Mouse (Mus musculus) left cerebral cortex, adult 2 months (tissue): Measurements from ENCODE around the gene Pygo2. TPM values are rescaled to one million over a fixed set of nuclear protein-coding genes. Genes with fewer than 3 reads are reported as not detected.

Experiments
- DNase-seq, 2 experiments: peaks; one replicate each; pipeline ENCODE4 v3.0.0; 2021 to 2022; ENCODE audit warnings: low spot score in 2 of 2, mixed read lengths in 1 of 2; ENCODE audit errors: extremely low spot score in 1 of 2
- H3K27ac ChIP-seq: fragments of 200-600 bp; 2 replicates; pipeline ENCODE4 v1.8.1; 2022
- H3K4me3 ChIP-seq: fragments of 200-600 bp; 2 replicates; pipeline ENCODE4 v1.8.1; 2022
- CTCF ChIP-seq: fragments of 200-600 bp; IDR thresholded peaks from 2 replicates; pipeline ENCODE4 v1.8.1; 2022; ENCODE audit warnings: antibody characterized with exemption, mild to moderate bottlenecking, moderate library complexity
- intact Hi-C: fragments of 180-260 bp; cut with DNase I; formaldehyde crosslinking; loops from one replicate; pipeline ENCODE4 v1.15.1; 2025
- total RNA-seq, 2 experiments: library from RNA; stranded (reverse); gene quantifications; 2 replicates each; pipeline ENCODE4 v1.2.3; 2021

The Pygo2 gene
- total RNA-seq, 2 experiments from 2014 or later = 51.0 to 54.5 TPM

DNA sequence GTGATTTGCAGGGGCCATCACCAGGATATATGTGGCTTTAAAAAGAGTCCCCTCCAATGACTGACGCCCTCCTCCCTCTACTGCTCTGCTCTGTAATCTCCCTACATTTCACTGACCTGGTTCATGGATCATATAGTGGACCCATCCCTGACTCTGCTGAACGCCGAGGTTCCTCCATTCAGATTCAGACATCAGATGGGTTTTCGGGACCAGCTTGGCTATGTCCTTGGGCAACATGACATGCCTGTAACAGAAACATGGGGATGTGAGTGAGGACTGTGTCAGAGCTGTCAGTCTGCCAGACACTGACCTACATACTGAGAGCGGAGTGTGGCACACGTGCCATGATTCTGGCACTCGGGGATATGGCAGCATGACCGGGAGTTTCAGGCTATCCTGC lies 13.9 kb upstream of the Pygo2 start:
- H3K4me3 ChIP-seq = no peak overlapping the region
- no peak for DNase-seq
- H3K27ac ChIP-seq = no peak overlapping the region
- intact Hi-C loops = no loop called here
- no peak for TF ChIP-seq CTCF

DNA sequence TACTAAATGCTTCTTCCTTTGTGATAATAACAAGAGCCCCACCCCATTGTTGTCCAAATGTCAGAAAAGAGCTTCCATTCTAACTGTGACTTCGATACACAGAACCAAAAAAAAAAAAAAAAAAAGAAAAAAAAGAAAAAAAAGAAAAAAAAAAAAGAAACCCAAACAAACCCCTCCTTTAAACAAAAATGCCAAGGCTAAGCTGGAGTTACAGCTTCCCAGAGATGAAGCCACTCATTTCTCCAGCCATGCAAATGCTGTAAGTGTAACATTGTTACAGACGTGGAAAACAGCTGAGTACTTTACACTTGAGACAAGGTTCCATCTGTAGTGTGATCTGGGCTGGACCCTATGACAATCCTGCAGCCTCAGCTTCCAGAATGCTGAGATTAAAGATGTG lies 12.9 kb upstream of the Pygo2 start:
- no peak for DNase-seq
- TF ChIP-seq CTCF = no peak
- H3K4me3 ChIP-seq = no peak overlapping the region
- intact Hi-C loops = no loop called here
- no peak overlapping the region for H3K27ac ChIP-seq

DNA sequence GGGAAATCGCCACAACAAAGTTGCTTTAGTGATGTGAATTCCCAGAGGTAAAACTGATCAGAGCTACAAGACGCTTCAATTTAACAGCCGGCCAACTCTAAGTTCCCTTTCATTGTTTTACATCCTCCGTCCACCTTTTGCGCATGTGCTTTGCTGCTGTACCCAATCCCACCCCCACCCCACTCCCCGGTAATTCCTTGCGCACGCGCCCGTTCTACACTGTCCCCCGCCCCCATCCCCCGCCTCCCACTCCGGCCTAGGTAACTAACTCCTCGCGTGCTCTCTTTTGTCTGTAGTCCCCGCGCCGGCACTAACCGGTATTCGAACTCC lies 12.2 kb upstream of the Pygo2 start:
- DNase-seq = no peak
- no peak for TF ChIP-seq CTCF
- peak overlapping the region; percentile 72 for H3K4me3 ChIP-seq
- no peak overlapping the region for H3K27ac ChIP-seq
- intact Hi-C loops = no loop called here

DNA sequence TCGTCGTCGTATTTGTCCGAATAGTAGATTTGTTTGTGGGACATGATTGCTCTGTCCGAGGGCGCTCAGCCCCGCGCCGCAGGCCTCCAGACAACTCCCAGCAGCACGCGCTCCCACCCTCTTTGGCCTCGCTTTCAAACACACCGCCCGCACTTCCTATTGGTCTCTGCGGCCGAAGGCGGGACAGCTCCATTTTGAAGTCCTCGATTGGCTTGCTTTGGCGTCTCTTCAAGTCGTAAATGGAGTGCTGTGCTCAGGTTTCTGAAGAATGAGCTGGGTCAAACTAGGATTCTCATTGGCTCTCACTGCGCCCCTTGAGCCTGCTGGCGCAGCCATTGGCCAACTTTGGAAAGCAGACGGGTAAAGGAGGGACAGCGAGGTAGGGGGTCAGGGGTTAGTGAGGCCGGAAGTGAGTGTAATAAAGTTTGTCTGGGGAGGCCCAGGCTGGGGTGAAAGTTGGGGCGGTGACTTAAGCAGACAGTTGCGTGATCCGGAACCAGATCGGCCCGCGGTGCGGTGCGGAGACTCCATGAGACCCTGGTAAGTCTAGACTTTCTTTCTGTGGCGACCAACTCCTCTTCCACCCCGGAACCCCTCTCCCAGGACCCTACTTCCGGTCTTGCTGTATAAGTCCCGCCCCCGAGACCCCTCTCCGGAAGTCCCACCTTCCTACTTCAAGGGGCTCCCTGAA lies 11.7 kb upstream of the Pygo2 start, which contains the start of the genes Cks1b and Shc1:
TSS of gene Cks1b (minus strand) at position 214 of the 691 bp plus-strand sequence.
TSS of gene Shc1 (plus strand) at position 274 of the 691 bp plus-strand sequence.
- intact Hi-C loops = no loop called here
- DNase-seq = peak; percentile 85 to 91
- no peak; the same call in 1 of the 2 replicates for TF ChIP-seq CTCF

DNA sequence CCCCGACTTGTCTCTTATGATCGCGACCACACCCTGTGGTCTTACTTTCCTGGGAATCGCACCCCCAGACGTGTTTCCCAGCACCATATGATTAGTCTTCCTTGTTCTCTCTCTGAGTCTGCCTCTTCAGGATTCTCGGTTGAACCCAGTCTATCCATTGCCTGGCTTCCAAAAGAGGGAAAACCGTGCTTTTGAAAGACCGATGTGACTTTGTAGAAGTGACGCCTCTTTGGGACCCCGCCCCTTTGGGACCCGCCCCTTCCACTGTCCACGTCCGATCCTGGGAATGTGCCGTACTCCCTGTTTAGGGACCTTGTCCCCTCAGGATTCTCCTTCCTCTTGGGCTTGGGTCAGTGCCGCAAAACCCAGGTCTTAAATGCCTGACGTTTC lies 11.2 kb upstream of the Pygo2 start:
- peak overlapping the region; percentile 72 for H3K4me3 ChIP-seq
- TF ChIP-seq CTCF = no peak
- H3K27ac ChIP-seq = peak overlapping the region; percentile 78
- DNase-seq = no peak
- intact Hi-C loops = no loop called here

More for the DNA sequence above, 11.7 kb upstream of the Pygo2 start, which contains the start of the genes Cks1b and Shc1:
- H3K27ac ChIP-seq = peak within 1 kb of the TSS; percentile 78
- H3K4me3 ChIP-seq = peak within 1 kb of the TSS; percentile 72

DNA sequence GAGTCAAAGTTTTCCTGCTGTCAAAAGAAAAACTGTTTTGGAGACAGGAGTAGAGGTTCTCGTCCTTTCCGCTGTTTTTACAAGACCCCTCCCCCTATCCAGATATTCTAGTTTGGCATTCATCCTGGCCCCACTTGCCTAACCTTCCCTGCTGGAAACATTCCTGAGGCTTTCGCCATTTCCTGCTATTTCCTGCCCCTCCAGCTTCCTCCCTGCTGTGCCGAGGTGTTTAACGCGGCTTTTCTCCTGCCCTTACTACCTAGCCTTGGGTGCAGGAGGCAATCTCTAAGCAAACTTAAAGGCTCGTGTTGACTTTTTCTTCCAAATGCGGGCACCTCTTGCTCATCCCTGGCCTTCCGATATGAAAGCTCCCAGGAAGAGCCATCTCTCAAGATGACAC lies 10.4 kb upstream of the Pygo2 start:
- peak overlapping the region; percentile 72 for H3K4me3 ChIP-seq
- H3K27ac ChIP-seq = peak overlapping the region; percentile 78
- intact Hi-C loops = no loop called here
- no peak for DNase-seq
- TF ChIP-seq CTCF = no peak

DNA sequence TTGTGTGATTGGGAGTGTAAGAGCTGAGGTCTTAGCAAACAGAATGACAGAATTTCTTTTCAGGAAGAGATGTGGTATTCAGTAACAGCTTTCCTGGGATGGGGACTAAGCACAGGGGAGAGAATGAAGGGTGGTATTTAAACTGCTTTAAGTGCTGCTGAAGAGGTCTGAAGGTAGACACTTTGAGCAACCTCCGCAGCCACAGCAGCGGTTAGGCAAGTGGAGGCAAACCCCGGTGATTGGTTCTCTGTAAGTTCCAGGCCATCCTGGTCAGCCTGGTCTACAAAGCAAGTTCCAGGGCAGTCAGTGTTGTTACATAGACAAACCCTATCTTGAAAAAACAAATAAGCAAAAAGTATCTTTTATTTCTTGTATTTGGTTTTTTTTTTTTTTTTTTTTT lies 10.0 kb upstream of the Pygo2 start:
- peak overlapping the region; percentile 72 for H3K4me3 ChIP-seq
- intact Hi-C loops = no loop called here
- no peak for TF ChIP-seq CTCF
- peak overlapping the region; percentile 53; the same call in 1 of the 2 replicates for H3K27ac ChIP-seq
- DNase-seq = no peak

DNA sequence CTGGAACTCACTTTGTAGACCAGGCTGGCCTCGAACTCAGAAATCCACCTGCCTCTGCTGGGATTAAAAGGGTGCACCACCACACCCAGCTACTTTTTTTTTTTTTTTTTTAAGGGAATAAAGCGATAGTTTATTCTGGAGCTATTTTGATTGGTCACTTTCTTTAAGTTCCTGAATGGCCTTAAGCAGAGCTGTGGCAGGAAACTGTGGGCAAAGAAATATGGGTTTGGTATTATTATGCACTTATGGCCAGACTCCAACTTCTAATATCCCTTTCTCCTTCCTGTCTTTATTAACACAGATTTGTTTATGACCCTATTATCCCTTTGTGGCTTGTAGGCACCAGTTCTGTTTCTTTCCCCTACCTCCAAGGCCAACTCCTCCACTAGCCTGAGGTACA lies 9.6 kb upstream of the Pygo2 start:
- TF ChIP-seq CTCF = no peak
- Histone ChIP-seq H3K27ac (peak overlapping the region; percentile 48), H3K4me3 (no peak overlapping the region)
- DNase-seq = no peak
- intact Hi-C loops = no loop called here

DNA sequence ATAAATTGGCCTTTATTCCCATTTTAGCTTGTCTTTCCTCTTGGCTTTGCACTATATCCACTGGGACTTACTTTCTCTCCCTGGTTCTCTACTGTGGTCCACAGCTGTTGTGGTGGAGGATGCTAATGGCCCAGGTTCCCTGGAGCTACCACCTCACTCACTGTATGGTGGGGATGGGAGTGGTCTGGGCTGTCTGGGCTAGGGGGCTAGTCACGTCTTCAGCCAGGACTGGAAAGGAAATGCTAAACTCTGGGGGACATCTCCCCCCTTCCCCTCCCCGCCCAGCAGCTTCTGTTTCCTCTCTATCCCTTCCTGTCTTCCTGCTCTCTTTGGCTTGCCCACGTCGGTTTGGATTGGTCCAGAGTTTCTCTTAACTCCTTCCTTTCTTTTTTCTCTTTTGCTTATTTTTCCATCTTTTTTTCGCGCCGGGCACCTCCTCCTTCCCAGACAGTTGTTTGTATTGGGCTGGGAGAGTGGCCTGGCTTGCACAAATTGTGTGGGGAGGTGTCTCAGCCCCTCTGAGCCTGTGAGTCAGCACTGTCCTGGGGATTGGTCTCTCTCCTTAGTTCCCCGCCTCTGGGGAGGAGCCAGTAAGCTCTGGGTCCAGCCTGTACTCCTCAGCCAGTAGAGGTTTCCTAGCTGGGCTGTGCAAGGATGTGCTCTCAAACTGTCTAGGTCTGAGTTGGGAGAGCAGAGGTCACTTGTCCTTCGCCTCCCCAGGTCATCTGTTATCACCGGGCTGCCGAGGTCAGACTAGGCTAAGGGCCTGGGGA lies 8.8 kb upstream of the Pygo2 start:
- H3K27ac ChIP-seq = peak overlapping the region; percentile 62
- no peak for TF ChIP-seq CTCF
- DNase-seq = peak; percentile 64 to 68
- intact Hi-C loops = no loop called here
- peak overlapping the region; percentile 57 for H3K4me3 ChIP-seq

DNA sequence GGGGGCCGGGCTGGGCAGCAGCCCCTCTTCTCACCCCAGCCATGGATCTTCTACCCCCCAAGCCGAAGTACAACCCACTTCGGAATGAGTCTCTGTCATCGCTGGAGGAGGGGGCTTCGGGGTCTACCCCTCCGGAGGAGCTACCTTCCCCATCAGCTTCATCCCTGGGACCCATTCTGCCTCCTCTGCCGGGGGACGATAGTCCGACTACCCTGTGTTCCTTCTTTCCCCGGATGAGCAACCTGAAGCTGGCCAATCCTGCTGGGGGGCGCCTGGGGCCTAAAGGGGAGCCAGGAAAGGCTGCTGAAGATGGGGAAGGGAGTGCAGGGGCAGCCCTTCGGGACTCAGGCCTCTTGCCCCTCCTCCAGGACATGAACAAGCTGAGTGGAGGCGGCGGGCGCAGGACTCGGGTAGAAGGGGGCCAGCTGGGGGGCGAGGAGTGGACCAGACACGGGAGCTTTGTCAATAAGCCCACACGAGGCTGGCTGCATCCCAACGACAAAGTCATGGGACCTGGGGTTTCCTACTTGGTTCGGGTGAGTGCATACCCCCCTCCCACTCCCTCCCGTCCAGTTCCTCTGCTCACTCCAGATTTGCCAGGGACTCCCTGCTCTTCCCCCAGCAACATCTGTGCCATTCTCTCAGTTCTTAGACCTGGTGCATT lies 8.1 kb upstream of the Pygo2 start:
- no peak for TF ChIP-seq CTCF
- DNase-seq = no peak
- Histone ChIP-seq H3K4me3 (peak overlapping the region; percentile 57), H3K27ac (peak overlapping the region; percentile 62)
- intact Hi-C loops = no loop called here

DNA sequence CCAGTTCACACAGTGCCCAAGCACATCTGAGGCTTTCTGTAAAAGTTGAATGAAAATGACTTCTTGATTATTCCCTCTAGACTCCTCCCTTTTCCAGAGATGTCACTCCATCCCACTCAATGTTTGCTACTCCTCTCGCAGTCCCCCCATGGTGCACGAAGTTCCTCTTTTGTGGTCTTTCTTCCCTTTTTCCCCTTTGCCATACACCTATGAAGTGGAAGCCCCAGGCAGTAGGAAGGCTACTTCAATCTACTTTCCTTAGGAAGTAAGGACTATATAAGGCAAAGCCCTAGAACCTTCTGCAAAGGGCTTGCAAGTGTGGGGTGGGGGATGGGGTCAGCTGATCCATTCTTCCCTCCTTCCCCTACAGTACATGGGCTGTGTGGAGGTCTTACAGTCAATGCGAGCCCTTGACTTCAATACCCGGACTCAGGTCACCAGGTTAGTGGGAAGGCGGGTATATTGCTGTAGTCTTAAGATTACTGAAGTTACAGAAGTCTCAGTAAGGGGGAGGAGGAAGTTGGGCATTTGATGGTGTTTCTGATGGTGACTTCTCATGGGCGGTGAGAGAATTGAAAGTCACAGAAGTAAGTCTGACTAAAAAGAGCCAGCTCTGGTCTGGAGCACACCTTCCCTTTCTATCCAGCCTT lies 7.3 kb upstream of the Pygo2 start:
- intact Hi-C loops = no loop called here
- no peak for DNase-seq
- TF ChIP-seq CTCF = no peak
- H3K4me3 ChIP-seq = no peak overlapping the region
- H3K27ac ChIP-seq = no peak overlapping the region
